Mouse (Mus musculus): Measurements from ENCODE around the gene Oas2.

DNA sequence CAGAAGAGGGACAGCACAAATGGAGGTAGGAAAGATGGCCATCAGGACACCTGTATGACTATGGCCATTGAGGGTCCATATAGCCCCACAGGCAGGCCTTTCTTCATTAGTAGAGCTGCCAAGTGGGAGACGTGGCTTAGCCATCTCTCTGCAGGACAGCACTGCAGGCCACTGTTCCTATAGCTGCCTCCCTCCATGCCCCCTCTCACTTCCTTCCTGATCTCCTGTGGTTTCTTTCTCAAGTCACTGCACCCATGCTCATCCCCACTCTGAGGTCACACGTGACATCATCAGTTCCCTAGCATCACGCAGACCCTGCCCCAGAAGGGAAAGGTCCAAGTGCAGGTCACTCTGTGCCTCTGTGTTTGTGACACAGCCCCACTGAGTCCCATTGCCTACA lies 37.4 kb upstream of the Oas2 start:
- TF ChIP-seq EP300 (IDR thresholded peaks at IDR 0.05; ENCODE audit: low read depth), result no peak
- TF ChIP-seq CTCF (IDR thresholded peaks at IDR 0.05; ENCODE audit: low read depth), result no peak

All from liver, postnatal 0 days (tissue).